Mouse (Mus musculus): ENCODE data around the gene Scnn1g. TPM values are rescaled to one million over a fixed set of nuclear protein-coding genes. Genes with fewer than 3 reads are reported as not detected.

The Scnn1g gene
- polyA plus RNA-seq, 1 experiment = 89.5 TPM

DNA sequence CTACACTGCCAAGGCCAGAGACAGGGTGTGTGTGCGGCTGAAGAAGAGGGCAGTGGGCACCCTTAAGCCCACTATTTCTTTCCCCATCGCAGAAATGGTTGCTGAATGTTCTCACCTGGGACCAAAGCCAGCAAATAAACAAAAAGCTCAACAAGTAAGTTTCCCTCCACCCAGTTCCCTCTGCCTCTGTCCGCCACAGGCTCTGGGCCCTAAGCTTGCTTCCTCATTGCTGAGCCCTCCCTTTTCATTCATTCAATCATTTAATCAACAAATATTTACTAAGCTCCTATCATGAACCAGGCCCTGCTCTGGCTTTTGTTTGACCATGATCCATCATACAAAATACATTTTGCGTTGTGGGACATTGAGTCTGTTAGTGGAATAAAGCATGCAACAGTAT is 29.0 kb downstream of the Scnn1g start:
- 65% methylated on average over 4 of the region's 4 CpGs for WGBS

DNA sequence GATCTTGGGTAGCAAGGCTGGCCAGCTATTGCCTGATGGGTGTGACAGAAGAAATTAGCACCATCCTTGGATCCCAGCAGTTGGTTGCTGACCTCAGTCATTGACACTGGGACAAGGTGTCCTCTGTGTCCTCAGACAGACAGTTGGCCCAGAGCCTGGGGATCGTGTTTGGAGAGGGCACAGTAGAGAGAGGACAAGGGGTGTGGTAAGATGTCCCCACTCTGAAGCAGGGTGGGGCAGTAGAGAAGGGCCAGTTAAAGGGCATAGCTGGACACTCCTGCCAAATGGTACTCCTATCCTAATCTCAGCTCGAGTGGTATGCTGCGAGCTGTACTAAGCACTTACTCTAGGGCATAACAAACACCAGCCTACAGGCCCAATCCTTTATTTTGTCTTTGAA is 33.6 kb downstream of the Scnn1g start:
- TF ChIP-seq CTCF (IDR thresholded peaks at IDR 0.05; ENCODE audit: insufficient read depth, low read length) (no peak), POLR2A (IDR thresholded peaks at IDR 0.05; ENCODE audit: borderline replicate concordance, extremely low read depth, low read depth, low read length) (no peak)
- Histone ChIP-seq H3K4me3 (replicated peaks; ENCODE audit: extremely low read depth, low read depth, low read length) (no peak overlapping the region), H3K4me1 (ENCODE audit: control insufficient read depth, insufficient read depth, low read length) (no peaks in the 10 kb centered on the region)
- peak; percentile 33 for DNase-seq
- 56% methylated on average over 3 of the region's 3 CpGs for WGBS

More for the DNA sequence above, 29.0 kb downstream of the Scnn1g start:
- no peaks in the 10 kb centered on the region for H3K4me1 ChIP-seq (ENCODE audit: control insufficient read depth, insufficient read depth, low read length)
- no peak for DNase-seq
- H3K4me3 ChIP-seq (replicated peaks; ENCODE audit: extremely low read depth, low read depth, low read length) = no peak overlapping the region
- no peak for TF ChIP-seq CTCF (IDR thresholded peaks at IDR 0.05; ENCODE audit: insufficient read depth, low read length)
- no peak for TF ChIP-seq POLR2A (IDR thresholded peaks at IDR 0.05; ENCODE audit: borderline replicate concordance, extremely low read depth, low read depth, low read length)

DNA sequence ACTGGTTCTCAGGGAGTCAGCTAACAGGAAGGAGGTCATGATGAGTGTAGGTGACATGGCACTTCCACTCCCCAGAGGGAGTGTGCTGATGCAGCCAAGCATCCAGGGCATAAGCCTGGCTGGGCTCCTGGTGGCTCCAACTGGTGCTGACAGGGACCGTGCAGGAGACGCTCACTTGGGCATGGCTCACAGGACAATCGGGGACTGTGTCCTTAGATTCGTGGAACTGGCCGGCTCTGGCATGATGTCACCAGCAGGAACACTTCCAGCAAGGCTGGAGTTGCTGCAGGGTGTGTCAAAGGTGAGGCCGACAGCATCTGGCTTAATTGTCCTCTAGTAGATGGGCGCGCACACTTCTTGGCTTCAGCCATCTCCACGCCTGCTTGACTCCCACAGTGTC is 34.7 kb downstream of the Scnn1g start:
- Histone ChIP-seq H3K4me1 (ENCODE audit: control insufficient read depth, insufficient read depth, low read length) (no peaks in the 10 kb centered on the region), H3K4me3 (replicated peaks; ENCODE audit: extremely low read depth, low read depth, low read length) (no peak overlapping the region)
- no peak for TF ChIP-seq CTCF (IDR thresholded peaks at IDR 0.05; ENCODE audit: insufficient read depth, low read length)
- no peak for TF ChIP-seq POLR2A (IDR thresholded peaks at IDR 0.05; ENCODE audit: borderline replicate concordance, extremely low read depth, low read depth, low read length)
- DNase-seq = no peak
- WGBS = 69% methylated on average over 9 of the region's 9 CpGs

DNA sequence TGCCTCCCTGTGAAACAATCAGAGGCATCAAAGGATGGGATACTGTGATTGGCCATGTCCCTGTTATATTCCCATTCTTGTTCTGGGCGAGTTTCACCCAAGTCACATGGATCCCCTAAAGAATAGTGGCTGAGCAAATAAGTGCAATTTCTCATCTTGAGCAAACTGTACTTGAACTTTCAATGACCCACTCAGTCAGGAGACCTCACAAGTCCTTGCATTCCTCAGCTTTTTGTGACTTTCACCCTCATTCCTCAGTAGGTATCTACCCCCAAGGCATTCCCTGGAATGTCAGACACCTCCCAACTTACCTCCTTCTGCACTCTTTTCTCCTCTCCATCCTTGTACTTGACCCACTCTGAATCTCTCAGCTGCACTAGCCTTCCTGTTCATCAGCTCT is 44.3 kb downstream of the Scnn1g start:
- Histone ChIP-seq H3K4me3 (replicated peaks; ENCODE audit: extremely low read depth, low read depth, low read length) (no peak overlapping the region), H3K4me1 (ENCODE audit: control insufficient read depth, insufficient read depth, low read length) (peaks cover 3% of the 10 kb centered on the region; the same call in 1 of the 2 replicates)
- DNase-seq = no peak
- TF ChIP-seq POLR2A (IDR thresholded peaks at IDR 0.05; ENCODE audit: borderline replicate concordance, extremely low read depth, low read depth, low read length) (no peak), CTCF (IDR thresholded peaks at IDR 0.05; ENCODE audit: insufficient read depth, low read length) (no peak)
- 37% methylated on average over 1 of the region's 1 CpGs for WGBS

DNA sequence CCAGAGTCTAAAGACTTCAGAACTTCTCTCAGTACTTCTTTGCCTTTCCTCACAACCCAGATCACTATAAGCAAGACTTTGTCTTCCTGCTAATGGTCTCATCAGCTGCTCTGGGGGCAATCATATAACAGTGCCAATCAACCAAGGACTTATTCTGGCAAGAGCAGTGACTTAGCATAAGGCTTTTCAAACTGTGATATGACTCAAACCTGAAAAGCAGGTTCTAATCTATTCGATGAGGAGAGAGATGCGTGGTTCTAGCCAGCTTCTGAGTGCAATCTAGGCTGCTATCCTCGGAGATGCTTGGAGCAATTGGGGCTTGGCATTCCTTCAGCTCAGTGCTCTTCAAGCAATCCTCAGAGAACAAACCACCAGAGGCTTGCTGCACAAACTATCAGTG is 44.7 kb downstream of the Scnn1g start:
- 57% methylated on average over 3 of the region's 3 CpGs for WGBS

DNA sequence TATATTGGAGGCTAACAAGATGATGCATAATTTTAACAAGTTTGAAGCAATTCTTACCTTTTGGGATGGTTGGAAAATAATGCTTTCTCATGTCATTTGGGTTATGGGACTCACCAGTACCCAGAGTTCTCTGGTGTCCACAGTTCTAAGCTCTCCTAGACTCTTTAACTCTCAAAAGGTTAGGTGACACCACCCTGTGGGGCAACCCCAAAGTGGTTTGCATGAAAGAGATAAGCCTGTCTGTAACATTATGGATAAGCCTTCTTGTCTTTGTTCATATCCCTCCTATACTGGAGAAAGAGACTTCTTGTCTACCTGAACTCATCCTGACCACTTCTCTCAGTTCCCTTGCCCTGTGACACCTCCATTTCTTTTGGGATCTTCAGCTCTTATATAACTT is 45.1 kb downstream of the Scnn1g start:
- H3K4me3 ChIP-seq (replicated peaks; ENCODE audit: extremely low read depth, low read depth, low read length) = no peak overlapping the region
- no peak for DNase-seq
- TF ChIP-seq POLR2A (IDR thresholded peaks at IDR 0.05; ENCODE audit: borderline replicate concordance, extremely low read depth, low read depth, low read length) = no peak
- TF ChIP-seq CTCF (IDR thresholded peaks at IDR 0.05; ENCODE audit: insufficient read depth, low read length) = no peak
- peaks cover 3% of the 10 kb centered on the region; the same call in 1 of the 2 replicates for H3K4me1 ChIP-seq (ENCODE audit: control insufficient read depth, insufficient read depth, low read length)

More for the DNA sequence above, 44.7 kb downstream of the Scnn1g start:
- Histone ChIP-seq H3K4me3 (replicated peaks; ENCODE audit: extremely low read depth, low read depth, low read length) (no peak overlapping the region), H3K4me1 (ENCODE audit: control insufficient read depth, insufficient read depth, low read length) (peaks cover 3% of the 10 kb centered on the region; the same call in 1 of the 2 replicates)
- TF ChIP-seq CTCF (IDR thresholded peaks at IDR 0.05; ENCODE audit: insufficient read depth, low read length) (no peak), POLR2A (IDR thresholded peaks at IDR 0.05; ENCODE audit: borderline replicate concordance, extremely low read depth, low read depth, low read length) (no peak)
- DNase-seq = no peak

DNA sequence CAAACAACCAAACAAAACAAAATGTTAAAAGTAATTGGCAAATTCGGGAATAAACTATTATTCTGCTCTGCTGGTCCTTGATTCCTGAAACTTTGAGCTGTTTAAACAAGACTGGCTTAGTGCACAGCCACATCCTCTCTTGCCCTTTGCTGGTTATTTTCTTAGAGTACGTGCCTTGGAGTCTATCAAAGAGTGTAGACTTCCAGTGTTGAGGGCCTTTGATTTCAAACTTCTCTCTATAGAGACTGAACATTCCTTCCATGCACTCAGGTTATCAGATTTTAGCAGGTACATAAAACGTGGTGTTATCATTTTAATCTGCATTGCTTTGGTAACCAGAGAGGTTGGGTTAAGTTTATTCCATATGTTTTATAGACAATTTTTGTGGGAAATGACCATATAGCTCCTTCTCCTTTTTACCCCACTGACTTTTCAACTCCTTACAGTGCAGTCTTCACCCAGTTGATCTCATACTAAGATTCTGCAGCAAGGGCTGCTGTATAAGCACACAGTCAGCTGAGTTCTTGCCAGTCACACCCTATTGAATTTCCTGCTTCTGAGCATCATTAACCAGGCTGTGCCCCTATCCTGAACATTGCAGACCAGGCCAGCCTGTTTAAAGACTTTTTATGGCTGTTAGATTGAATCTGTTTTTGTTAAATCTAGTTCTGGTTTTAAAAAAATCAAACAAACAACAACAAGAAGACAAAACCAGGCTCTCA is 48.1 kb downstream of the Scnn1g start:
- DNase-seq = no peak
- Histone ChIP-seq H3K4me3 (replicated peaks; ENCODE audit: extremely low read depth, low read depth, low read length) (no peak overlapping the region), H3K4me1 (ENCODE audit: control insufficient read depth, insufficient read depth, low read length) (peaks cover 3% of the 10 kb centered on the region; the same call in 1 of the 2 replicates)
- TF ChIP-seq CTCF (IDR thresholded peaks at IDR 0.05; ENCODE audit: insufficient read depth, low read length) (no peak), POLR2A (IDR thresholded peaks at IDR 0.05; ENCODE audit: borderline replicate concordance, extremely low read depth, low read depth, low read length) (no peak)
- 44% methylated on average over 3 of the region's 3 CpGs for WGBS

DNA sequence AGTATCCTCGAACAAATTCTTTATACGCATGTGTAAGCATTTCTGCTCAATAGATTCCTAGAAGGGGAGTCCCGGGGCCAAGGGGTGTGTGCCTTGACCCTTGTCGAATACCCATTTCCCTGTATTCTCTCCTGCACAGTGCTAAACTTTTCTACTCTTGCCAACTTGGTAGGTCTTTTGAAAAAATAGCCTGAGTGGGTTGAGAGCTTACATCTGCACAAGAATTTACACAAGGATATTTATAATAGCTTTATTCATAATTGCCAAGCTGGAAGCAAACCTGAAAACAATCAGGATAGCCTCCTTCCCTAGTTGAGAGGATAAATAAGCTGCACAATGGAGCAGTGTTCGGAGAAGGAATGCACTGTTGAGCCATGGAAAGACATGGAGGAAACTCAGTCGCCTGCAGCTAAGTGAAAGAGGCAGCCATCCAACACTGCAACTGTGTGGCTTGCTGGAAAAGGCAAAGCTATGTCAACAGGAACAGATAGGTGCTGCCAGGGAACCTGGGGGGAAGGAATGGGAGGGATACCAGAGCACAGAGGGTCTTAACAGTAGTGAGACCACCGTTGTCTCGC is 51.5 kb downstream of the Scnn1g start:
- no peak for DNase-seq
- Histone ChIP-seq H3K4me3 (replicated peaks; ENCODE audit: extremely low read depth, low read depth, low read length) (no peak overlapping the region), H3K4me1 (ENCODE audit: control insufficient read depth, insufficient read depth, low read length) (no peaks in the 10 kb centered on the region)
- TF ChIP-seq POLR2A (IDR thresholded peaks at IDR 0.05; ENCODE audit: borderline replicate concordance, extremely low read depth, low read depth, low read length) (no peak), CTCF (IDR thresholded peaks at IDR 0.05; ENCODE audit: insufficient read depth, low read length) (no peak)
- 61% methylated on average over 8 of the region's 8 CpGs for WGBS

DNA sequence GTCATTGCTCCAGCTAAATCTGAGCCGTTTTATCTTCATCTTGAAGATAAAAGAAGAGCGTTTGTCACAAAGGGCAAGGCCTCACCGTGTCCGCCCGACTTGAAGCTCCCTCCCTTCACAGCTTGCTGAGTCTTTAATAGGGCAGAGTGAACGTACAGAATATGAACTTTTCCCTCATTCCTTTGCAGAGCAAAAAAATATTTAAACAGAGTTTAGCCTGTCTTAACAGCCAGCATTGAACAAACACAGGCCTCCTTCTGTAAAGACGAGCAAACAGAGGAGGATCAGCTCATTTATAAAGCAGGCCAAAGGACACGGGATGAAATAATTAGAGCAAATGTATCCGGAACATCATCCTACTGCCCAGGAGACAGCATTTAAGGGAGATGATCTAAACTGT is 63.5 kb downstream of the Scnn1g start:
- no peak for DNase-seq
- no peak overlapping the region for H3K4me3 ChIP-seq (replicated peaks; ENCODE audit: extremely low read depth, low read depth, low read length)
- WGBS = 50% methylated on average over 9 of the region's 9 CpGs
- no peak for TF ChIP-seq POLR2A (IDR thresholded peaks at IDR 0.05; ENCODE audit: borderline replicate concordance, extremely low read depth, low read depth, low read length)
- TF ChIP-seq CTCF (IDR thresholded peaks at IDR 0.05; ENCODE audit: insufficient read depth, low read length) = no peak
- H3K4me1 ChIP-seq (ENCODE audit: control insufficient read depth, insufficient read depth, low read length) = no peaks in the 10 kb centered on the region

DNA sequence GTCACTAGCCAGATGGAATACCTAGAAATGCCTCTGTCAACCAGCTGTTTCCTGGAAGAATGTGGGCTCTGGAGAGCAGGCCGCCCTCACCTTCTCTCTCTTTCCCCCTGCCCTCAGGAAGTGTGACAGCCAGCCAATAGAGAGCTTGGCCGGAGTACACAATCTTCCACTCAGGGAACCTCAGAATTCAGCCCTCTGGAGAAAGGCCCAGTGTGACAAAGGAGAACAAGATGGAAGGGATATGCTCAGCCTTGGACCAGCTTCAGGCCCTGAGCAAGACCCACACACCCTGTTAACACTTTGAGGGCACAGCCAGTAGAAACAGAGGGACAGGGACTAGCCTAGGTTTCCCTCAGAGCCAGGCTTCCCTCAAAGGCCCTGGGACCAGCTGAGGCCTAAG is 68.2 kb downstream of the Scnn1g start:
- H3K4me3 ChIP-seq (replicated peaks; ENCODE audit: extremely low read depth, low read depth, low read length) = no peak overlapping the region
- DNase-seq = no peak
- 45% methylated on average over 2 of the region's 2 CpGs for WGBS
- TF ChIP-seq POLR2A (IDR thresholded peaks at IDR 0.05; ENCODE audit: borderline replicate concordance, extremely low read depth, low read depth, low read length) (no peak), CTCF (IDR thresholded peaks at IDR 0.05; ENCODE audit: insufficient read depth, low read length) (no peak)
- no peaks in the 10 kb centered on the region for H3K4me1 ChIP-seq (ENCODE audit: control insufficient read depth, insufficient read depth, low read length)

All from lung, adult 2 months (tissue).